Mouse (Mus musculus) heart, postnatal 25 days (tissue): Measurements from ENCODE around the gene Tex36. TPM values are rescaled to one million over a fixed set of nuclear protein-coding genes. Genes with fewer than 3 reads are reported as not detected.

Experiments used
- DNase-seq: peaks from one replicate; pipeline ENCODE4 v3.0.0; 2022; ENCODE audit warnings: low spot score
- intact Hi-C: fragments of 180-260 bp; cut with DNase I; formaldehyde crosslinking; loops from one replicate; pipeline ENCODE4 v1.15.1; 2025
- total RNA-seq, 2 experiments: library from RNA; stranded (reverse); gene quantifications; 2 replicates each; pipeline ENCODE4 v1.2.3; 2021

Gene Tex36
- total RNA-seq: not detected

GRCm38 (mm10) chr7:133602058-133602457 is at the start of gene Tex36:
Gene Tex36 (minus strand): TSS chr7:133602158.
- DNase-seq: no peak
- intact Hi-C loops: no loop called here

DNA sequence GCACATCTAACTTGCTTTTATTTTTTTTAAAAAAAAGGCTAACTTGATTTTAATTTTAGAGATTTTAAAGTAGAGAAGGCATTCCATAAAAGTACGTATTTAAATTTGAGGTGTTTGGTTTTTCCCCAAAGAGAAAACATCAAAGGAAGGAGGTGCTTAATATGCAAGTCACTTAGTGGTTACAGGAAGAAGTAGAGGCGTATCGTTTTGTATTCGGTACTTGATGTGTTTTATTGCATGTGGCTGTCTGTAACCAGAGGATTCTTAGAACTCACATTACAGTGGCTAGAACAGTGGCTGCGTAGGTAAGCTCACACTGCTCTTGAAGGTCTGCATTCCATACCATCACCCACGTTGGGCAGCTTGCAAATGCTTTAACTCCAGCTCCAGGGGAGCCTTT is 43.8 kb upstream of the Tex36 start:
- intact Hi-C loops: no loop called here
- DNase-seq: no peak

- intact Hi-C loops: loop anchor here (5.0 kb wide), 1 partner anchor 607 kb away; no protein-coding TSS in a partner anchor
- no peak for DNase-seq
Measured at GRCm38 (mm10) chr7:133638821-133639220, 36.9 kb upstream of the Tex36 start.

GRCm38 (mm10) chr7:133638306-133638705 is 36.3 kb upstream of the Tex36 start:
- no peak for DNase-seq
- intact Hi-C loops: loop anchor here (5.0 kb wide), 1 partner anchor 606 kb away; no protein-coding TSS in a partner anchor

GRCm38 (mm10) chr7:133637361-133638305 is 35.7 kb upstream of the Tex36 start, which contains the start of gene Edrf1:
Gene Edrf1 (plus strand): TSS chr7:133637543.
- DNase-seq: peak; percentile 97
- intact Hi-C loops: loop anchor here (5.0 kb wide), 1 partner anchor 605 kb away; no protein-coding TSS in a partner anchor

DNA sequence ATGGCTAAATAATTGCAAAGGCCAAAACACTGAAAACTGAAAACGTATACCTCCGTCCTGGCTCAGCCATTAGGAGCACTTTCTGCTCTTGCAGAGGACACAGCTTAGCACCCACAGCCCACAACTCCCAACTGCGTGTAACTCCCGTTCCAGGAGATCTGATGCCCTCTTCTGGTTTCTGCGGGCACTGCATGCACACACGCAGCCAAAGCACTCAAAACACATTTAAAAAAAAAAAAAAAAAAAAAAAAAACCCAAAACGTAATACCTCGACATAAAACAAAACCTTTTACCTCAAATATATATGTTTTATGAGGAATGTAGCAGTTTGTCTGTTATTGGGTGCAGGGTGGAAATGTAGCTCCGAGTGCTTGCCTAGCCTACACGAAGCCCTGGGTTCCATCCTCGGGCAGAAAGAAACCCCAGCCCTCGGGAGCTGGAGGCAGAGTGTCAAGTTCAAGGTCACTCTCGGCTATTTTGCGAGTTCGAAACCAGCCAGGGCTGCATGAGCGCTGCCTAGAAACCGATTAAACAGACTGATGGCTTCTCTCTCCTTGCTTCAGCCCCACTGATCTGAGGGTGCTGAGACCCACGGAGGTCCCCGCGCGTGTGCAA is 34.9 kb upstream of the Tex36 start:
- intact Hi-C loops: loop anchor here (5.0 kb wide), 1 partner anchor 605 kb away; no protein-coding TSS in a partner anchor
- DNase-seq: peak; percentile 49

DNA sequence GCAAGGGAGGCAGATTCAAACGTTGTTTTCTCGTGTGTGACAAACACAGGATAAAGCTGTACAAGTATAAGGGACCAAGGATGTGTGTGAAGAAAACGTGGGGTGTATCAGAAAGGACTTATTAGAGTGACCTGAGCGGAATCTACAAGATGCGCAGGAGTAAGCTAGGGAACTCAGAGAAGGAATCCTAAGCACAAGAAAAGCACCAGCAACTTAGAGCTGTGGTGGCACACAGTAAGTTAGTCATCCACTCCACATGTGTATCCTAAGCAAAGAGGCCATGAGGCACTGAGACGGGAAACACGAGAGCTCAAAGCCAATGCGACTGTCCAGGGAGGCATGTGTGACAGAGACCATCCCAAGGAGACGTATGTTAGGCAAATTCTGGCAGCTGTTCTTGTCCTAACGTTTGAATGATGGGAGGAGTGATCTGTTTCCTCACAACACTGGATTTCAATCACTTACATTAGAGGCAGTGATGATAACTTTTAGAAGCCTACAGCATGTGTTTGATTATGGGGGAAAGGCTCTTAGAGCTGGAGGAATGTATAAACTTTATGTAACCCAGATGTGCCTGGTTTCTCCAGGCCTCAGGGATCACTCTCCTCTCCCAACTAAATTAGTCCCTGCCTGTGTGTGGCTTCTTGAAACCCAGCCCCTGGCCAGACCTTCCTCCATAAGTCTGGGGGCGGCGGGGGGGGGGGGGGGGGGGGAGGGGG is 33.1 kb upstream of the Tex36 start:
- intact Hi-C loops: loop anchor here (5.0 kb wide), 1 partner anchor 603 kb away; no protein-coding TSS in a partner anchor
- no peak for DNase-seq

DNA sequence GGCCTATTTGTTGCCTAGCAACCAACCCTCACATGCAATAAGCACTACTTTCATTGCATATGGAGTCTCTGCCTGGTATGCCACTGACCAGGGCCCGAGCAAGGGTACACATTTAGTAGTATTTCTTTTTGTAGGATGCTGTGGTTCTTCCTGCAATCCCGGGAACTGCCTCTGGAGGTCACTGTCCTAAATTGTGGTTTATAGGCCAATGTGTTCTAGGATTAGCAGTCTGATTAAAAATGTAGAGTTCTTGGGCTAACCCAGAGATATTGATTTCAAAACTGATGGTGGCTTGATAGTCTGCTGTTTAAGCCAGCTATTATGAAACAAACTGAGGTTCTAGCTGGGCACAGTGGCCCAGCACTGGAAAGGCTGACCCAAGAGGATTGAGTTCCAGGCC is 30.5 kb upstream of the Tex36 start:
- intact Hi-C loops: no loop called here

DNA sequence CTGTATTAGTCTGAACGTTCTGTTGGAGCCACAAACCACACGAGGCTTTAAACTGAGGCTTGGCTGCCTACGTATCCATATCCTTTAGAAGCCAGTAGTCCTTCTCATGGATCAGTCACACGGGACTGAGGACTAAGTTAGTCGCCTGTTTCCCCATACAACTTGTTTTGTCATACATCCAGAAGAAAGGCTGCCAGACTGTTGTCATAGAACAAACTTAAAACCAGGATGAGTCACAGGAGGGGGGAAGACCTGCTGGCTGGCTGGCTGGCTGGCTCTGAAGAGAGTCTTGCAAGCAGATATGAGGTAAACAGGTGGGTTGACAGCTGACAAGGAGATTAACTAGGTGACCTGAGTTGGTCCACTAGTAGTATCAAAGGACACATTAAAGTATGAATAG is 28.9 kb upstream of the Tex36 start:
- intact Hi-C loops: no loop called here
- no peak for DNase-seq

More for the DNA sequence above, 30.5 kb upstream of the Tex36 start:
- DNase-seq: no peak

DNA sequence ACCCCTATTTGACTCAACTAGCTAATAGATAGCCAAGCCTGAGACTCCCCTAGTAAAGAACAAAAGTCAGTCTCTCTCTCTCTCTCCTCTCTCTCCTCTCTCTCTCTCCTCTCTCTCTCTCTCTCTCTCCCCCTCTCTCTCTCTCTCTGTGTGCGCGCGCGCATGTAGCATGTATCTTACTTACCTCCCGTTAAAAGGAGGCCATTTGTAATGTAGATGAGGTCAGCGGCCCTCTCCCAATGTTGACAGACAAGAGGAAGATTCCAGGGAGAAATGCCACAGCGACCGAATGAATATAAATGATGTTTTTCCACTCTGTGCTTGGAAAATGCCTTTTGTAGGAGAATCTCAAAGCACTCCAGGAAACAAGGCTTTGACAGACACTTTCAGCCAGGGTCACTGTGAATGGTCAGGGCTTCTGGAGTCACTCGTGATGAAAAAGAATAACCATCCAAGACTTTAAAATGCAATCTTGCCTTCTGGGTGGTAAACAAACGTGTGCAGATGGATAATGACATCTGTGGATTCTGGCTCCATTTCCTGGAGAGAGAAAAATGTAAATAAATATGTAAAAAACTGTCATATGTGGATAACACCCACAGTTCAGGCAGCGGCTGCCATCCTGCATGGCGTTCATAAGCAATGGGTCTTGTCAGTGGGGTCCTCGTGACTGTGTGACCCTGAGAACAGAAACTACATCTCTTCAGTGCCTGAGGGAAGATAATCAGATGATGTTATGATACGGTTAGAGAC is 25.4 kb upstream of the Tex36 start:
- no peak for DNase-seq
- intact Hi-C loops: no loop called here

DNA sequence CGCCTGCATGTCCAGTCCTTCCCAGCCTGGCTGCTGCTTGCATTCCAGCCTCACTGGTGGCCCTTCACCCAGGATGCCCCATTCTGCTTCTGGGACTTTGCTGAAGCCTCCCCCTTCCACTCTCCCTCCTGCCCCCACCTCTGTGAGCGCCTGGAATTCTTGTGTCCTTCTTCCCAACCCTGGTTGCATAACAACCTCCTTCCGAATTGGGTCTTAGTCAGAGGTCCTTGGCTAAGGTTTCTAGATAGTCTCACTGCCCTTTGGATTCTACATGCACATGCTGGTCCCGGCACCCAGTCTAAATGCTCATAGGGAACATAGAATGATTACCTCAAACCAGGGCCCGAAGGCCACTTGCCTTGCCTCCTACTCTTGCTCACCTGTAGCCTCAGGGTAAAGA is 21.3 kb upstream of the Tex36 start:
- no peak for DNase-seq
- intact Hi-C loops: no loop called here

DNA sequence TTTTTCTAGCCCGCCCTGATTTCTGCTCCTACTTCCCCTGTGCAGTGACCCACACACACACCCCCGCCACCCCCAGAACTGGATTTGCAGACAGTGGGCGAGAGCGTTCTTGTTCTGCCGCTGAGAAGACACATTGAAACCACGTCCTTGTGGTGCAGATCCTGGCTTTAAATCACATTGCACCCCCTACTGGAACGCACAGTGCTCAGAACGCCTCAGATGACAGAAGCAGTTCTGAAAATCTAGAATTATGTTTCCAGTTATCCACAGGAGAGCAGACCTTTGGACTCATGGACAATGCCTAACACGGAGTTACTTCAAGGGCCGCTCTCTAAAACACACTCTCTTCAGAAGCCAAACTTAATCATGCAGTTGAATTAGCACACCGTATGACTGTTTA is 18.8 kb upstream of the Tex36 start:
- no peak for DNase-seq
- intact Hi-C loops: no loop called here

DNA sequence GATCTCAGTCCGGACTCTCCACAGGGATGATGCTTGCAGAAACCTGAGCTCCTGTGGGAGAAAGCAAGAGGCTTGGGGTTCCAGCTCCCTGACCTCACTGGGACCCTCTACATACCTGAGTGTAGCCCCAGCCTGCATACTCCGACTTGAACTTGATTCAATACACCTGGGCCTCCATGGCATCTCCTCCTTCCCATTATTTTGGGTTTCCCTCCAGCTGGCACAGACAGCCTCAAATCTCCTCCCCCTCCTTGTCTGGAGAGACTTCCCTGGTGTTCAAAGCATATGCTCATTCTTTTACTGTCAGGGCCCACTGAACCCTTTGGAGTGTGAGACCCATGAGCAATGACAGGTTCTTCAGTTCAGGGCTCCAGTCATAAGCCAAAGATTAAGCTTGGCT is 11.0 kb upstream of the Tex36 start:
- no peak for DNase-seq
- intact Hi-C loops: no loop called here

DNA sequence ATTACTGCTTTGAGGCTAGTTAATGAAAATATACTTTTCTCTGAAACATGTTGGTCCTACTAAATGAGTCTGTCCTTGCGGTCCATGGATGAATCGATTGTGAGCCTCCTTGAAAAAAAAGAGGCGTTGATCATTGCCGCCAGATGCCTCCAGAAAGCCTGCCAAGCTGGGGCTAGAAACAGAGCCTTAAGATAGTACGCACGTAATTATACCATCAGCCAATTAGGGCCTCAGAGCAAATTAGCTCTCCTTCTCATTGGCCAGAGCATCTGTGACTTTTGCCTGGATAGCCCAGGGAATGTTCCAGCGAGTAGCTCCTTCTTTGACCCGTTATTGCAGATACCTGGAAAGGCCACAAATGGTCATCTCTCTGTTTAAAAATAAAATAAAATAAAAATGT is 7.6 kb upstream of the Tex36 start:
- no peak for DNase-seq
- intact Hi-C loops: no loop called here

DNA sequence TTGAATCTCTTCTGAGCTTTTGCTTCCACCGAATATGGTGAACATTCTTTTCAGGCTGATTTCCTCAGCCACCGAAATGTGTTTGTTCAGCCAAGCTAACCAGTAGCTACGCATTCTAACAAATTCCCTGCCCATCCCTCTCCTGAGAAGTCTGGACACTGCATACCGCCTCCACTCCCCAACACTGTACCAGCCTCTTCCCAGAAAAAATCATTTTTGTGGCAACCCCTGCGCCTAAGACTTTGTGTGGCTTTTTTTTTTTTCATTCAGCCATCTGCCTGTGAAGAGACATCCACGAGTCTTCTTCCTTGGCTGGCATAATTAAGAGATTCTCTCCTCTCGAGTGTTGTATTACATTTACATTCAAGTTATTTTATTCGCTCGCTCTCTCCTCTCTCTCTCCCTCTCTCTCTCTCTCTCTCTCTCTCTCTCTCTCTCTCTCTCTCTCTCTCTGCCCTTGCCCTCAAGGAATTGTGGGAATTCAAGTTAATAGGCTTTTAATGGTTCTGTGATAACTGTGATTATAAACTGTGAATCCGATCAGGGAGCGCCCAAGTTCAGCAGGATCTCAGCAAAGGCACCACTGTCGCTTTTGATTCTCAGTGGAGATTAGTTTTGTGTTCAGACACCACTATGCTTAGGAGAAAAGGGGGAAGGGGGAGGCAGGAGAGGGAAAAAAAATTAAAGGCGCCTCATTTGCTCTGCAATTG is 6.8 kb upstream of the Tex36 start:
- DNase-seq: no peak
- intact Hi-C loops: no loop called here

DNA sequence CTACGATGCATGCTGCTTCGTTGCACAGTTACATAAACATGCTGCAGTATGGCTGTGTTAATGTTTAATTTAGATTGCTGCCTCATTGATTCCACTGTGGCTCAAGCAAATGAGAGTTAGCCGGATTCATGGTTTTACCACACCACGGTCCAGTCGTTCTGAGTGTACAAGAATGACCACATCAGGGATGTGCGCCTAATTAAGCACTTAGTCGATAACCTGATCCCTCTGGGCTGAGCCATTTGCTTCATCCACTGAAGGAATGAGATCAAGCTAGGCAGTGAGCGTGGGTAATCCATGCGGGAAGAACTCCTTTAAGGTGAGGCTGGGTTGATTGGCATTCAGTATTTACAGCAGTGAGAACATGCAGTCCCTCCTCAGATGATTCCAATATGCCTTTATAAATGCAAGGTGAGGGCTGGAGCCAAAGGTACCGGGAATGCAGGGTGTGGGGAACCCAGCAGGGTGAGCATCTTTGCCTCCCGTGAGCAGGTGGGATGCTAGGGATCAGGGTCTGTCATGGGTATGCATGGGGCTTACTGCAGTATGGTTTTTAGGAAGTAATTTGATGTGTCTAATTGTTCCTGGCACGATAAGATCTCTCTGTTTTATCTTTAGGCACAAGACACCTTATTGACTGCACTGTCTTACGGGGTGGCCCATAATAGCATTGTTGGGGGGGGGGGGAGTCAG is 6.1 kb upstream of the Tex36 start:
- no peak for DNase-seq
- intact Hi-C loops: no loop called here

- intact Hi-C loops: no loop called here
- no peak for DNase-seq
Measured at GRCm38 (mm10) chr7:133607331-133607730, 5.4 kb upstream of the Tex36 start.

DNA sequence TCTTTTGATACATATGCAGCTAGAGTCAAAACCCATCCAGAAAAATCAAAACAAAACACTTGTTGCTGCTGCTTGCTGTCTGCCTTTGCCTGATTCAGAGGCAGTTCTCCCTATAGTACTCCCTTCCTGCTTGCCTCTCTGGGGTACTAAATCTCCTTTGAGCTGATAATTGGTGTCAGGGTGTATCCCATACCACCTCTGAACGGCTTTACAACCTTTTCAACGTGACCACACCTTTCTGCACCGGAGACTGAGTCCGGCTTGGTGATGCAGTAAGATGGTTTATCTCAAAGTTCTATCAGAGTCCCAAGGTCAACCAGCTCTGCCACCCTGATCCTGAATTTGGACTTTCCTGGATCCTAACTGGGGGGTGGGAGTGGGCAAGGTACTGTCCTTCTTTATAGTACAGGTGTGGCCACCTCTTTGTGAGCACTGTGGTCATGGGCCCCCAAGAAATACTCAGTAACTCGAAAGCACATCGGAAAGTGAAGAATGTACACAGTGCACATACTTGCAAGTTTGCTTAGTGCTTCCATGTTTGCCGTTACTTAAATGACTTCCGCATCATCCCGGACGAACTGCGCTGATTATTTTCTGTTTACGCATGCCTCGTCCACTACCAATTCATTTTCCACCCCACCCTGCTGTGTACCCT is 2.6 kb upstream of the Tex36 start:
- intact Hi-C loops: no loop called here
- DNase-seq: no peak
